Mouse (Mus musculus): ENCODE data around the gene Pebp1.

Gene Pebp1

GRCm38 (mm10) chr5:117285266-117285665 lies 2.2 kb downstream of the Pebp1 start:
- DNase-seq (ENCODE audit: low spot score in 2 of 2): no peak

GRCm38 (mm10) chr5:117284682-117285081 lies 2.7 kb downstream of the Pebp1 start:
- DNase-seq (ENCODE audit: low spot score in 2 of 2): no peak

- peak in 1 of 2 experiments; percentile 37 for DNase-seq (ENCODE audit: low spot score in 2 of 2)
These were observed 3.4 kb downstream of the Pebp1 start for GRCm38 (mm10) chr5:117284029-117284428.

GRCm38 (mm10) chr5:117282360-117282759 lies 5.1 kb downstream of the Pebp1 start:
- DNase-seq (ENCODE audit: low spot score in 2 of 2): no peak

GRCm38 (mm10) chr5:117281536-117281935 lies 5.9 kb downstream of the Pebp1 start:
- DNase-seq (ENCODE audit: low spot score in 2 of 2): no peak

- DNase-seq (ENCODE audit: low spot score in 2 of 2): no peak
These were observed 7.8 kb downstream of the Pebp1 start for GRCm38 (mm10) chr5:117279669-117280050.

GRCm38 (mm10) chr5:117278809-117279668 lies 8.4 kb downstream of the Pebp1 start:
- no peak for DNase-seq (ENCODE audit: low spot score in 2 of 2)

GRCm38 (mm10) chr5:117277784-117278183 lies 9.6 kb downstream of the Pebp1 start:
- no peak for DNase-seq (ENCODE audit: low spot score in 2 of 2)

GRCm38 (mm10) chr5:117274817-117275216 lies 12.6 kb downstream of the Pebp1 start:
- DNase-seq (ENCODE audit: low spot score in 2 of 2): no peak

- peak; percentile 74 to 88 for DNase-seq (ENCODE audit: low spot score in 2 of 2)
These were observed 15.5 kb downstream of the Pebp1 start for GRCm38 (mm10) chr5:117271945-117272344.

- DNase-seq (ENCODE audit: low spot score in 2 of 2): no peak
These were observed 18.0 kb downstream of the Pebp1 start for GRCm38 (mm10) chr5:117269395-117269794.

- DNase-seq (ENCODE audit: low spot score in 2 of 2): no peak
These were observed 18.7 kb downstream of the Pebp1 start for GRCm38 (mm10) chr5:117268749-117269148.

- no peak for DNase-seq (ENCODE audit: low spot score in 2 of 2)
These were observed 19.5 kb downstream of the Pebp1 start for GRCm38 (mm10) chr5:117267913-117268312.

GRCm38 (mm10) chr5:117264701-117265100 lies 22.7 kb downstream of the Pebp1 start:
- DNase-seq (ENCODE audit: low spot score in 2 of 2): no peak

GRCm38 (mm10) chr5:117263566-117263965 lies 23.9 kb downstream of the Pebp1 start:
- DNase-seq (ENCODE audit: low spot score in 2 of 2): no peak

- no peak for DNase-seq (ENCODE audit: low spot score in 2 of 2)
These were observed 29.1 kb downstream of the Pebp1 start for GRCm38 (mm10) chr5:117258276-117258675.

GRCm38 (mm10) chr5:117251763-117252162 lies 35.7 kb downstream of the Pebp1 start:
- no peak for DNase-seq (ENCODE audit: low spot score in 2 of 2)

GRCm38 (mm10) chr5:117250796-117251195 lies 36.6 kb downstream of the Pebp1 start:
- DNase-seq (ENCODE audit: low spot score in 2 of 2): peak in 1 of 2 experiments; percentile 58

GRCm38 (mm10) chr5:117248351-117248750 lies 39.1 kb downstream of the Pebp1 start:
- DNase-seq (ENCODE audit: low spot score in 2 of 2): no peak

- DNase-seq (ENCODE audit: low spot score in 2 of 2): no peak
These were observed 42.3 kb downstream of the Pebp1 start for GRCm38 (mm10) chr5:117245170-117245569.

GRCm38 (mm10) chr5:117242671-117243478 lies 44.5 kb downstream of the Pebp1 start:
- DNase-seq (ENCODE audit: low spot score in 2 of 2): peak; percentile 33 to 50

- peak; percentile 63 to 64 for DNase-seq (ENCODE audit: low spot score in 2 of 2)
These were observed 45.4 kb downstream of the Pebp1 start for GRCm38 (mm10) chr5:117241935-117242531.
